Mouse (Mus musculus): ENCODE results near the gene Prr23a3.

The Prr23a3 gene

DNA sequence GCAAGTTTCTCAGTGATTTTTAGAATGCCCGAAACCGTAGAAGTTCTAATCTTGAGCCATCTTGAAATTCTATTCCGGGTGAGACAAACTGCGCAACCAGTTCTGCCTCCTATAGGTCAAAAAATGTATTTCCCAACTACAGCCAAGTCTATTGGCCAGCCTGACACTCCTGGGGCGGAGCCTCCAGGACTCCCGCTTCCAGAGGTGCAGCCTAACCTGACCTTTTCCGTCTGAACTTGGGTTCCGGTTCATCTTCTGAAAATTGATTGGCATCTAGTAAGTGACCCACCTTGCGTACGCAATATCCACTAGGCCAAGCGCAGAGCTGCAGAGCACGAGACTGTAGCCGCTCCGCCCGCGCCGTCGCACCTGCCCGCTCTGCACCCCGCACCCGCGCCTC, at the start of gene Prr23a3:
Prr23a3 (plus strand) TSS at position 197 of the 400 bp plus-strand sequence.
- no peak for DNase-seq

DNA sequence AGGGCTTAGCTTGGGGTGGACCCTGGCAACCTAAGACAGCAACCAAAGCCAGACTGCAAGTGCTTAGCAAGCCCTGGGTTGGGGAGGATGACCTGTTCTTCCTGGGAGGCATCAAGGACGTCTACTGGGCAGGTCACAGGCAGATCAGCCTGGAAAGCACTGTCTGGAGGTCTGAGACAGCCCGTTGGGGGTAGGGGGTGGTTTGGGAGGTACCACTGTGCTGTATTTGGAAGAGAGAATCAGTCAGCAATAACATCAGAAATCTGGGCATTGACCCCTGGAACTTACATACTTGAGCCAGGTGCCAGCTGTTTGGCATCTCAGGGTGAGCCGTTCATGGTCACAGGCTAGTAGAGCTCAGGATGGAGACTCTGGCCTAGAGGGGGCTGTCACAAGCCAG, 48.5 kb upstream of the Prr23a3 start:
- no peak for DNase-seq

DNA sequence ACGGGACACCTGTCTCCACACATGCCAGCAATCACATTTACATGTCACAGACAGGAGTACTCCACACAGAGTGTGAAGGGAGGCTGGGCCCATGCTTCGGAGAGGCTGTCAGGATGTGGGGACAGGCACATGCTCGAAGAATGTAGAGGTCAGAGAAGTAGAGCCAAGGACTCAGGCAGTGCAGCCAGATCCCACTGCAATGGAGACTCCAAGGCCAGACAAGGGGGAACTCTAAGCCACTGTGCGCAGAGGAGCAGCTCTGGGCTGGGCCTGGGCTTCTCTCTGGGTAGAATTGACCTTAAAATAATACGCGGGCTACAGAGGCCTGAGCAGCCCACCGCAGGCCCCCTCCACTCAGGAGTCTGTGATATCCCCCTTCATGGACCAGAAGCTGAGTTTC, 47.0 kb upstream of the Prr23a3 start:
- no peak for DNase-seq

DNA sequence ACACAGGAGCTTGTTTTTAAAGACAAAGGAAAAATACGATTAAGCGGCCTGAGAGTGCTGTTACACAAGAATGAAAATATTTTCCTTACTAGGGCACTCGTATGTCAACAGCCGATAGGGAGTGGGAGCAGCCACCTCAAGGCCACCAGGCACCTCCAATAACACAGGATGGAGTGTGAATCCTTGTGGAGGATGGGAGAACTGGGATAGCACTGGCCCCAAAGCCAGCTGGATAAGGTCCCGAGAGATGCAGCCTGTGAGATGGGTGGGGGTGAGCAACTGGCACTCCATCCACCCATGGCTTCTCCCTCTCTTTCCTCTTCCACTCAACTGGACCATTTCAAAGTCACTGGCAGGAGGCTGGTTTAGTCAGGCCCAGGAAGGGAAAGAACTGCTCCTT, 45.6 kb upstream of the Prr23a3 start:
- no peak for DNase-seq

DNA sequence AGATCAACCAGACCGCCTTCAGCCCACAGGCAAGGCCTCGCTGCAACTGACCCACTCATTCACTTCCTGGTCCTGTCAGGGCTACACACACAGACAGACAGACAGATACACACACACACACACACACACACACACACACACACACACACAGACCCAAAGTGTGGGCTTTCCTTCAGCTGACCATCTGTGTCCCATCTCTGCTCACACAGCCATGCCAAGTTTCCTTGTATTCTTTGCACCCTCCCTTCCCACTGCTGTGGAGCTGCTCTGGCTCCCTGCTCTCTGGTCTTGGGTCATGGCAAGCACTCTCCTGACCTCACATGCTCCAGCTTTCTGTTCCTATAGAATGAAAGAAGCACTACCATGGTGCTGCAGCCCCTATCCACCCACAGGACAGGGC, 45.1 kb upstream of the Prr23a3 start:
- peak; percentile 46 for DNase-seq

DNA sequence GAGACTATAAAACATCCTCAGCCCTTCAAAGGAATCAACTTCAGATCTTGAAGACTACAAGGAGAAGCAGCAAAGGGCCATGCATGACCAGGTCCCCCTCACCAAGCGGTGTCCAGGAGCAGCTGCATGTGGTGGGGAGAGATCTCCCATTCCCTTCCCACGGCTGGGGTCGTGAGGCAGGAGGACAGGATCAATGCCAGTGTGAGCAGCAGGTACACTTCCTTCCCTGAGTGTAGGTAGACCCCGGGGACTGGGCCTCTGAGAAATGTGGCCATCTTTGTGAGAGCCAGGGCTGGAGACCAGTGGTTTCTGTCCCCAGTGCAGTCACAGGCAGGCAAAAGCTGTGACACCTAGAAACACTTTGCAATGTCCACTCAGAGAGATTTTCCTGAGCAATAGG, 44.1 kb upstream of the Prr23a3 start:
- DNase-seq = no peak

DNA sequence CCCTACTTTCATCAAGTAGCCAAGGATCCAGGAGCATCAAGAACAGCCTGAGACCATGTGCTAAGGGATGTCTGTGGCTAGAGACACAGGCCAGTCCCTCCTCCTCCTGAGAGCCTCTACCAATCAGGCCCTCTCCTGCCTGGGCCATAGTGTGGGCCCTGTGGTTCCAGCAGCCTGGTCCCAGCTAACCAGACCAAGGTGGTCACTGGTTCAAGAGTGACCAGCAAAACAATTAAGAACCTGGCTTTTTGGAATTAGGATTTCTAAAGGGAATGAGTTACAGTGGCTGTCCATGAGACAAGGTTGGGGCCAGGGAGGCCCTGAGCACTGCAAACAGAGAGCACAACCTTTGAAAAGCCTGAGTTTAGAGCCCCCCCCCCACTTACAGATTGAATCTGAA, 43.5 kb upstream of the Prr23a3 start:
- no peak for DNase-seq

DNA sequence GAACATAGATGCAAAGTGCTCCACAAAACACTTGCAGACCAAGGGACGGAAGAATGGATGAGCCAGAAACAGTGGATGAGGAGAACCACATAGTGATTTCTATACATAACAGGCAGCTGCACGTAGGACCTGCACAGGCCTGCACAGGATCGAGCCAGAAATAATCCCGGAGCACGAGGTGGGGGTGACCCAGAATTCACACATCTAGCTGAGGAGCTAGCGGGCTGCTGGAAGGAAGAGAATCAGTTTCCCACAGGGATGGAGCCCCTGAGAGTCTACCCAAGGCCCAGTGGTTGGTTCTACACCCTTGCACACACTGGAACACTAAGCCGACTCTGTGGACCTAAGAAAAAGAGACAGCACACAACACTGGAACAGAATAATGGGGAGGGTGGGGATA, 40.8 kb upstream of the Prr23a3 start:
- no peak for DNase-seq

DNA sequence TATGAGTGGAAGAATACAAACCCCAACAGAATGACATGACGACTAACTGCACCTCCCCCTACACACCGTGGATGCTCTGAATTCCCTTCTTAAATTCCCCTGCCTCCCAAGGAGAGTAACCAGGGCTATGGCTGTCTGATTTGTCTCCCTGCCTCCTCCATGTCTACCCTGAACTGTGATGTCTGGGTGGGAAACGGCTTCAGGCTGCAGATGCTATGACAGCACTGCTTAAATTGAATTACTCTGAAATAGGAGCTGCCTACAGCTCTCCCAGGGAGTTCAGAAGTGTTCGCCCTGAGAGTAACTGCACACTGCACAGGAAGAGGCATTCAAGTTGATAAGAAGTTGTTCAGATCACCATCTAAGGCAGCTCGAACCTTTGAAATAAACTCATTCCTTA, 35.1 kb upstream of the Prr23a3 start:
- no peak for DNase-seq

DNA sequence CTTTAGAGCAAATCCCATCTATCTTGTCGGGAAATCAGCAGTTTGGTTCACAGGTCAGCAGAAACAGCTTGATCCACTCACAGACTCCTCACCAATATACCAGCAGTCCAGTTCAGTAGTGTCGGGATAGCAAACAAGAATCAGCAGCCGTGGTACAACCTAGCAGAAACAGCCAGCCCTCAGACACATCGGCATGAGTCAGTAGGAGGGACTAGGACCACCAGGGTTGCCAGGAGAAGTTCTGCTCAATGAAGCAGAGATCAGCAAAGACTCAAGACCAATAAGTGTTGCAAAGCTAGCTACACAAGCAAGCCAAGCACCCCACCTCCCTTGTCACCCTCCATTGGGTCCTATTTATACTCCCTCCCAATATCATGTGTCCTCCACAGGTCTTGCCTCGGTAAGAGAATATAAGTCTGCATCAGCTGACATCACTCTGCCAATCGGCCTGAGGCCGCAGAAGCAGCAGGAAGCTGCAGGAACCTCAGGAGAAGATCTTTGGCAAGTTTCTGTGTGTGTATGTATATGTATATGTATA, 27.0 kb upstream of the Prr23a3 start:
- DNase-seq = no peak

DNA sequence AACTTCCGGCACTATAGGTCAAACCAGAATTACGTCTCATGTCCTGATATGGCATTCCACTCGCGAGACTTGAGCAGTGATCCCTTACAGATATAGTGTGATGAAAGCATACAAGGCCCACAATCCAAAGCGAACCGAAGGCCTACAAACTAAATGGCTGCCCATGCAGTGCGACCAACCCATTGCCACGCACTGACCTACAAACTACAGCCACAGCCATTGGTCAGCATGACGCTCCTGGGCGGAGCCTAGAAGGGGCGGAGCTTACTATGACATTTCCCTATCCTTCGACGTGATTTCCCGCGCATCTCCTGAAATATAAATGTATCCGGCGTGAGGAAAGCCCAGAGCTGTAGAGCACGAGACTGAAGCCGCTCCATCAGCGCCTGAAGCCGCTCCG, 22.4 kb upstream of the Prr23a3 start, which contains the start of gene Prr23a1:
Prr23a1 (plus strand) TSS at position 387 of the 400 bp plus-strand sequence.
- no peak for DNase-seq

DNA sequence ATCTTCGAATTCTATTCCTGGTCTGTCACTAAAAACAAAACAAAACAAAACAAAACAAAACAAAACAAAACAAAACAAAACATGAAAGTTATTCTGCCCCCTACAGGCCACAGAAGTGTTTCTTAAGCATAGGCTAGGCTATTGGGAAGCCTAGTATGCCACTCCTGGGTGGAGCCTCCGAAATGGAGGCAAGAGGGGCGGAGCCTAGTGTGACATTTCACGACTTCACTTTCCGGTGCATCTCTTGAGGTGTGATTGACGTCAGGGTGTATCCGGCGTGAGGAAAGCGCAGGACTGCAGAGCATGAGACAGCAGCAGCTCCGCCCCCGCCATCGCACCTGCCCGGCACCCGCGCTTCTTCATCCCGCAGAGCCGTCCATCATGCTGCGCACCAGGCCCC, 8.4 kb upstream of the Prr23a3 start, which contains the start of gene Prr23a2:
Prr23a2 (plus strand) TSS at position 285 of the 400 bp plus-strand sequence.
- no peak for DNase-seq

DNA sequence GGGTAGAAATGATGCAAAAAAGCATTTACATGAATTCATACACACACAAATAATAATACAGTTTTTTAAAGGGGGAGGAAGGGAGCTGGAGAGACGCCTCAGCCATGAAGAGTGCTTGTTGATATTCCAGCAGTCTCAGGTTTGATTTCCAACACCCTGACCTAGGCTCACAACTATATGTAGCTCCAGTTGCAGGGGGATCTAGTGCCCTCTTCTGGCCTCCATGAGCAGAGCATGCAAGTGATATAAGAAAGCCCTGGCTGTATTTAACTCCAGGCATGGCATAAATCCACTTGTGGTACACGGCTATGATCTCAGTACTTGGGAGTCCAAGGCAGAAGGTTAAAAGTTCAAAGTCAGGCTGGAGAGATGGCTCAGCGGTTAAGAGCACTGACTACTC, 1.1 kb upstream of the Prr23a3 start:
- peak; percentile 9 for DNase-seq

DNA sequence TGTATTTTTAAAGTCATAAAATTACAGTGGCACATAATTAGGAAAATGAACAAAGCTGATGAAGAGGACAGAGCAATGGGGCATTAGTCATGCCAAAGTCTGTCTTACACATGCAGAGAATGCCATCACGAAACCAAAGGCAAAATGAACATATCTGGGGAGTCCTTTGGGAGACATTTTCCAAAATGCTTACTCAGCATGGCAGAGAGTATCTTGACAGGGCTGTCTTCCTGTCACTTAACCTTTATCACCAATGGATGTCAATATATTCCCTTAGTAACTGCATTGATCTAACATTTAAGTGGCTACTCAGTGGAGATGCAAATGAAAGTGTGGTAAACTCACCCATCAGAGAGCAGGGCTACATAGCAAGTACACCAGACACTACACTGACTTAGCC, 36.9 kb downstream of the Prr23a3 start:
- no peak for DNase-seq

DNA sequence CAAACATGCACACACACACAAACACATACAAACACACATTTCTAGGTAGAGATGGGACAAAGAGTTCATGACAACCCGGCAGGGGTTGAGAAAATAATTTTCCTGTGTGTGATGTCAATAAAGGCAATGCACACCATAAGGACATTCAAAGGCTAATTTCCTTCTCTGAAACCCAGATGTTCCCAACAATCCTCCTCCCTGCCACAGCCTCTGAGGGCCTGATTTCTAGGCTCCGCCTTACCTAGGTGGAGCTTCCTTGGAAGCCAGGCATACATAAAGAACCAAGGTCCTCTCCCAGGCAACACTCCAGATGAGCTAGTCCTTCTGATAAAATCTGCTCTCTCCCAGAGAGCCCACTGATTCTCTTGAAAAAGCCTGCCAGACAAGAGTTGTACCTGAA, 38.3 kb downstream of the Prr23a3 start, which contains the start of gene 7420426K07Rik:
7420426K07Rik (plus strand) TSS at position 301 of the 400 bp plus-strand sequence.
- no peak for DNase-seq

Data from kidney, postnatal 10 days (tissue).